Mouse (Mus musculus): ENCODE results near the gene Prr5l. TPM values are rescaled to one million over a fixed set of nuclear protein-coding genes. Genes with fewer than 3 reads are reported as not detected.

Gene Prr5l
- polyA plus RNA-seq, 1 experiment from 2014 or later, result 21.5 TPM

GRCm38 (mm10) chr2:101820816-101821215, 62.0 kb downstream of the Prr5l start:
- ATAC-seq (replicated peaks; ENCODE audit: low FRiP score) (no peak), DNase-seq (ENCODE audit: low spot score) (no peak)
- Histone ChIP-seq H3K27me3 (ENCODE audit: control insufficient read depth, insufficient read depth, low read length) (no peaks in the 10 kb centered on the region), H3K4me3 (ENCODE audit: low read depth, low read length) (no peak overlapping the region), H3K36me3 (ENCODE audit: control insufficient read depth, insufficient read depth, low read length) (no peaks in the 10 kb centered on the region), H3K9ac (ENCODE audit: low read length) (no peak overlapping the region), H3K27ac (ENCODE audit: low read depth, low read length) (no peak overlapping the region), H3K4me1 (replicated peaks; ENCODE audit: control insufficient read depth, insufficient read depth, low read length) (no peaks in the 10 kb centered on the region), H3K9me3 (ENCODE audit: control insufficient read depth, low read length) (no peaks in the 10 kb centered on the region), H3K4me2 (ENCODE audit: low read depth, low read length, severe bottlenecking) (no peak overlapping the region)
- 79% methylated on average over 1 of the region's 1 CpGs for WGBS

- H3K4me3 ChIP-seq (ENCODE audit: low read depth, low read length), result no peak overlapping the region
Observed at GRCm38 (mm10) chr2:101818986-101819764, 63.7 kb downstream of the Prr5l start.

GRCm38 (mm10) chr2:101816646-101817308, 66.0 kb downstream of the Prr5l start:
- Histone ChIP-seq H3K4me2 (ENCODE audit: low read depth, low read length, severe bottlenecking) (no peak overlapping the region), H3K36me3 (ENCODE audit: control insufficient read depth, insufficient read depth, low read length) (no peaks in the 10 kb centered on the region), H3K27ac (ENCODE audit: low read depth, low read length) (no peak overlapping the region), H3K27me3 (ENCODE audit: control insufficient read depth, insufficient read depth, low read length) (no peaks in the 10 kb centered on the region), H3K9me3 (ENCODE audit: control insufficient read depth, low read length) (no peaks in the 10 kb centered on the region), H3K4me3 (ENCODE audit: low read depth, low read length) (no peak overlapping the region), H3K9ac (ENCODE audit: low read length) (no peak overlapping the region), H3K4me1 (replicated peaks; ENCODE audit: control insufficient read depth, insufficient read depth, low read length) (no peaks in the 10 kb centered on the region)
- 89% methylated on average over 3 of the region's 3 CpGs for WGBS
- ATAC-seq (replicated peaks; ENCODE audit: low FRiP score) (no peak), DNase-seq (ENCODE audit: low spot score) (no peak)

More at GRCm38 (mm10) chr2:101818986-101819764, 63.7 kb downstream of the Prr5l start:
- Histone ChIP-seq H3K27ac (ENCODE audit: low read depth, low read length) (no peak overlapping the region), H3K27me3 (ENCODE audit: control insufficient read depth, insufficient read depth, low read length) (no peaks in the 10 kb centered on the region), H3K9me3 (ENCODE audit: control insufficient read depth, low read length) (no peaks in the 10 kb centered on the region), H3K4me1 (replicated peaks; ENCODE audit: control insufficient read depth, insufficient read depth, low read length) (no peaks in the 10 kb centered on the region), H3K36me3 (ENCODE audit: control insufficient read depth, insufficient read depth, low read length) (no peaks in the 10 kb centered on the region), H3K9ac (ENCODE audit: low read length) (no peak overlapping the region), H3K4me2 (ENCODE audit: low read depth, low read length, severe bottlenecking) (no peak overlapping the region)
- ATAC-seq (replicated peaks; ENCODE audit: low FRiP score) (no peak), DNase-seq (ENCODE audit: low spot score) (no peak)
- 89% methylated on average over 7 of the region's 7 CpGs for WGBS

GRCm38 (mm10) chr2:101815250-101815934, 67.4 kb downstream of the Prr5l start:
- H3K27me3 ChIP-seq (ENCODE audit: control insufficient read depth, insufficient read depth, low read length), result no peaks in the 10 kb centered on the region
- no peaks in the 10 kb centered on the region for H3K4me1 ChIP-seq (replicated peaks; ENCODE audit: control insufficient read depth, insufficient read depth, low read length)
- H3K4me2 ChIP-seq (ENCODE audit: low read depth, low read length, severe bottlenecking), result no peak overlapping the region
- no peaks in the 10 kb centered on the region for H3K9me3 ChIP-seq (ENCODE audit: control insufficient read depth, low read length)
- DNase-seq (ENCODE audit: low spot score) (peak; percentile 72), ATAC-seq (replicated peaks; ENCODE audit: low FRiP score) (no peak; the same call in 1 of the 2 replicates)
- no peaks in the 10 kb centered on the region for H3K36me3 ChIP-seq (ENCODE audit: control insufficient read depth, insufficient read depth, low read length)
- no peak overlapping the region for H3K27ac ChIP-seq (ENCODE audit: low read depth, low read length)
- no peak overlapping the region for H3K4me3 ChIP-seq (ENCODE audit: low read depth, low read length)
- WGBS, result 34% methylated on average over 5 of the region's 5 CpGs
- H3K9ac ChIP-seq (ENCODE audit: low read length), result no peak overlapping the region

- Histone ChIP-seq H3K4me1 (replicated peaks; ENCODE audit: control insufficient read depth, insufficient read depth, low read length) (no peaks in the 10 kb centered on the region), H3K9me3 (ENCODE audit: control insufficient read depth, low read length) (no peaks in the 10 kb centered on the region), H3K36me3 (ENCODE audit: control insufficient read depth, insufficient read depth, low read length) (no peaks in the 10 kb centered on the region), H3K27ac (ENCODE audit: low read depth, low read length) (no peak overlapping the region), H3K27me3 (ENCODE audit: control insufficient read depth, insufficient read depth, low read length) (no peaks in the 10 kb centered on the region), H3K4me3 (ENCODE audit: low read depth, low read length) (no peak overlapping the region), H3K9ac (ENCODE audit: low read length) (no peak overlapping the region), H3K4me2 (ENCODE audit: low read depth, low read length, severe bottlenecking) (no peak overlapping the region)
- no peak for ATAC-seq (replicated peaks; ENCODE audit: low FRiP score)
- 81% methylated on average over 5 of the region's 5 CpGs for WGBS
- DNase-seq (ENCODE audit: low spot score), result no peak
Observed at GRCm38 (mm10) chr2:101814272-101814625, 68.6 kb downstream of the Prr5l start.

GRCm38 (mm10) chr2:101813581-101814271, 69.1 kb downstream of the Prr5l start:
- Histone ChIP-seq H3K4me1 (replicated peaks; ENCODE audit: control insufficient read depth, insufficient read depth, low read length) (no peaks in the 10 kb centered on the region), H3K27ac (ENCODE audit: low read depth, low read length) (no peak overlapping the region), H3K9ac (ENCODE audit: low read length) (no peak overlapping the region), H3K4me2 (ENCODE audit: low read depth, low read length, severe bottlenecking) (no peak overlapping the region), H3K27me3 (ENCODE audit: control insufficient read depth, insufficient read depth, low read length) (no peaks in the 10 kb centered on the region), H3K4me3 (ENCODE audit: low read depth, low read length) (no peak overlapping the region), H3K36me3 (ENCODE audit: control insufficient read depth, insufficient read depth, low read length) (no peaks in the 10 kb centered on the region), H3K9me3 (ENCODE audit: control insufficient read depth, low read length) (no peaks in the 10 kb centered on the region)
- DNase-seq (ENCODE audit: low spot score), result no peak
- no peak for ATAC-seq (replicated peaks; ENCODE audit: low FRiP score)
- whole genome bisulfite sequencing, result 73% methylated on average over 6 of the region's 6 CpGs

GRCm38 (mm10) chr2:101811925-101812324, 70.9 kb downstream of the Prr5l start:
- no peaks in the 10 kb centered on the region for H3K27me3 ChIP-seq (ENCODE audit: control insufficient read depth, insufficient read depth, low read length)
- 89% methylated on average over 3 of the region's 3 CpGs for WGBS

GRCm38 (mm10) chr2:101810774-101811173, 72.1 kb downstream of the Prr5l start:
- H3K9me3 ChIP-seq (ENCODE audit: control insufficient read depth, low read length), result no peaks in the 10 kb centered on the region
- no peaks in the 10 kb centered on the region for H3K4me1 ChIP-seq (replicated peaks; ENCODE audit: control insufficient read depth, insufficient read depth, low read length)
- no peaks in the 10 kb centered on the region for H3K36me3 ChIP-seq (ENCODE audit: control insufficient read depth, insufficient read depth, low read length)
- no peaks in the 10 kb centered on the region for H3K27me3 ChIP-seq (ENCODE audit: control insufficient read depth, insufficient read depth, low read length)
- WGBS, result 79% methylated on average over 8 of the region's 8 CpGs
- ATAC-seq (replicated peaks; ENCODE audit: low FRiP score) (no peak), DNase-seq (ENCODE audit: low spot score) (no peak)
- H3K9ac ChIP-seq (ENCODE audit: low read length), result no peak overlapping the region
- no peak overlapping the region for H3K27ac ChIP-seq (ENCODE audit: low read depth, low read length)
- no peak overlapping the region for H3K4me2 ChIP-seq (ENCODE audit: low read depth, low read length, severe bottlenecking)
- H3K4me3 ChIP-seq (ENCODE audit: low read depth, low read length), result no peak overlapping the region

More at GRCm38 (mm10) chr2:101811925-101812324, 70.9 kb downstream of the Prr5l start:
- Histone ChIP-seq H3K4me3 (ENCODE audit: low read depth, low read length) (no peak overlapping the region), H3K4me1 (replicated peaks; ENCODE audit: control insufficient read depth, insufficient read depth, low read length) (no peaks in the 10 kb centered on the region), H3K9ac (ENCODE audit: low read length) (no peak overlapping the region), H3K4me2 (ENCODE audit: low read depth, low read length, severe bottlenecking) (no peak overlapping the region), H3K9me3 (ENCODE audit: control insufficient read depth, low read length) (no peaks in the 10 kb centered on the region), H3K27ac (ENCODE audit: low read depth, low read length) (no peak overlapping the region), H3K36me3 (ENCODE audit: control insufficient read depth, insufficient read depth, low read length) (no peaks in the 10 kb centered on the region)
- DNase-seq (ENCODE audit: low spot score) (no peak), ATAC-seq (replicated peaks; ENCODE audit: low FRiP score) (no peak)
